Mouse (Mus musculus): ENCODE measurements around the gene Tigd2.
"Not testable (repeated sequence)": the region's sequence is repeated elsewhere in the genome, so short reads cannot be mapped to it uniquely, and the experiment has no call there.

Gene Tigd2

GRCm38 (mm10) chr6:59208685-59209298 lies at the start of gene Tigd2:
Gene Tigd2, plus strand, starts transcription at chr6:59208870.
- DNase-seq (ENCODE audit: low spot score): peak; percentile 82

DNA sequence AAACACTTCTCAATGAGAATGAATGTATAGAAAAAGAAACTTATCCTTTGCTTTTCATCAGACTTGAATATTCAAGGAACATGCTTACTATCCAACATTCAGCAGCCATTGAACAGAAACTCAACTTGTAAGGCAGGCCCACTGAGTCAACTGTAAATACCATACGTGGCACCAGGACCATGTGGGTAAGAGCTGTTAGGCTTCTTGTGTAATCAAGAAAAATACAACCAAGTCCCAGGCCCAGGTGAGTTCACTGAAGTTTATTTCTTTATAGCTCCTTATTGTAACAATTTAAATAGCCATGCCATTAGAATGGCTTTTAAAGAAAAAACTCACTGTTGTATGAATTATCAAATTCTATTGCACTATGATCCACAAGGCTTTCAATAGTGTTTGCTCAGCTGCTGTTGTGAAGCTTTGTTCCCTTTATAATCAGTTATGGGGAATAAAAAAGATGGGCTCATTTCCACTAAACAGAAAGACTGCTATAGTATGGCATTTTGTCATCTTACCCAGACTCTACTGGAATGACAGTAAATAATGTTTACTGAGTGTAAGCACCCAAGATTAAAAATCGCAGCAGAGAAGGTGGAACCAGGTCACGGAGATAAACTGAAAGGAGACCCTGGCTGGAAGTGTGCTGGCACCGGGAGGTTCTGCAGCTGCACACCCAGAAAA lies 46.7 kb upstream of the Tigd2 start:
- no peak for DNase-seq (ENCODE audit: low spot score)

DNA sequence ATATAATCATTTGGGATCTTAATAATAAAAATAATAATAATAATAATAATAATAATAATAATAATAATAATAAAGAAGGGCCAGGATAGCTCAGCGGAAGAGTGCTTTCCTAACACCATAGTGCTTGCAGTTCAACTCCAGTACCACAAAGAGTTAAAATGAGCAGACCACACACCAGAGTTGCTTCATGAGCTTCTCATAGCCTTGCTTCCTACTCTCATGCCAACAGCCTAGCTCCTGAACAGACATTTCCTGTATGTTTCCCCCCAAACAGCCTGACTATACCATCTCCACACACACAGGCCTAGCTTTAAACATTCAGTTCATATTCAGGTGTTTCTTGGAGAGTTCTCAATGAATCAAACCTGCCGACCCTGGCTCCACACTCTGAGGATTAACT lies 45.8 kb upstream of the Tigd2 start:
- no peak for DNase-seq (ENCODE audit: low spot score)

DNA sequence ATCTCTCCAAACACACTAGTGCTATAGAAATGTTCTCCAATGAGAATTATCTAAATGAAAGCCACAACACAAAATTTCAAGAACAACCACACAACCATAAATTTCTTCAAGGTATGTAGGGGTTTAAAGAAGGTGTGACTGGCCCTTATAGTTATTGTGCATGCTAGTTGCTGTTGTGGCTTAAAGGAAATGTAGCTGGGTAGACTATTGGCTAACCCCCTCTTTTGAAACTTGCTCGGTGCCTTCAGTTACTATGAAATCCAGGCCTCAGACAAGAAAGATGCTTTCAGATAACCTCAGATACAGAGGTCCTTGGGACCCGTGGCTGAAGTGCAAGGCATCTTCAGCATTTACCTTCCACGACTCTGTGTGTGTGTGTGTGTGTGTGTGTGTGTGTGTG lies 45.3 kb upstream of the Tigd2 start:
- no peak for DNase-seq (ENCODE audit: low spot score)

DNA sequence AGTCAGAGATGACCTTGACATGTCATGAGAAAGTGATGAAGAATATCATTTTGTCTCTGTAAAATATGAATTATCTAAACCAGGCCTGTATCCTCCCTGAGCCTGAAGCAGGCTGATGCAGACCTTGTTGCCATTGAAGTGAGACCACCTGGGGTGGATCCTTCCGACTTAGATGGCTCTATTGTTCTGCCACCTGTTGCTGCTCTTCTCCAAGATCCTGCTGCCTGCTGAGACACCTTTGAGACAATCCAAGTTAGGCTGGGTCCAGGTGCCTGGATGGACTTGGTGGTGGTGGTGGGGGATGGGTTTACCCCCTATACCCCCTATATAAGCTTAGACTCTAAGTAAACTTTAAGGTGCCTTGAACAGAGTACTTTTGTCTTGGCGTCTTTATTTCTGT lies 39.7 kb upstream of the Tigd2 start:
- no peak for DNase-seq (ENCODE audit: low spot score)

DNA sequence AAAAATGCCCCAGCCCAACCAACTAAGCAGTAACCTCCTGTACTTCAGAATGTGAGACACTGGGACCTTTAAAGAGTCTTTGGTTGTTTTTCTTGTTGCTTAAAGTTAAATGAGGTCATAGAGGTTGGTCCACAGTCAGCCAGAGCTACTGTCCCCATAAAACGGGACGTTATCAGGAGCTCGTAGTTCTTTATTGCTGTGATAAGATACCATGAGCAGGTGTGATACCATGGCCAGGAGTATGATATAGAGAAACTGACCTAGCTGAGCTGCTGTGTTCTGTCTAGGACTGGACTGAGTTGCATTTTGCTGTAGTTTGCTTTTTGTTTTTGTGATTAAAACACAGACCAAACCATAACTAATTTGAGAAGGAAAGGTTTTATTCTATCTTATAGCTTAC lies 37.4 kb upstream of the Tigd2 start:
- no peak for DNase-seq (ENCODE audit: low spot score)

DNA sequence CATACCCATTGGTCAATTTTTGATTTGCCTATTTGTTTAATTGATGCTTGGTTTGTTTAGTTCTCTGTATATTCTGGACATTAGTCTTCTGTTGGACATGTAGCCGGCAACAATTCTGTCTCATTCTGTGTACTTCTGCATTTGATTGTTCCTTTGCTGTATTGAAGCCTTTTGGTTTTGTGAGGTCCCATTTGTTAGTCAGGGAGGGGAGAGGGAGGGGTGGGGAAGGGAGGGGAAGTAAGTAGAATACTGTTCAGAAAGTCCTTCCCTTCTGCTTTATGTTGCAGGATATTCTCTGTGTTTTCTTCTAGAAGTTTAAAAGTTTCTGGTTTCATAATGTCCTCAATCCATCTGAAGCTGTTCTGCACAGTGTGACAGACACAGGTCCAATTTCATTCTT lies 34.7 kb upstream of the Tigd2 start:
- no peak for DNase-seq (ENCODE audit: low spot score)

DNA sequence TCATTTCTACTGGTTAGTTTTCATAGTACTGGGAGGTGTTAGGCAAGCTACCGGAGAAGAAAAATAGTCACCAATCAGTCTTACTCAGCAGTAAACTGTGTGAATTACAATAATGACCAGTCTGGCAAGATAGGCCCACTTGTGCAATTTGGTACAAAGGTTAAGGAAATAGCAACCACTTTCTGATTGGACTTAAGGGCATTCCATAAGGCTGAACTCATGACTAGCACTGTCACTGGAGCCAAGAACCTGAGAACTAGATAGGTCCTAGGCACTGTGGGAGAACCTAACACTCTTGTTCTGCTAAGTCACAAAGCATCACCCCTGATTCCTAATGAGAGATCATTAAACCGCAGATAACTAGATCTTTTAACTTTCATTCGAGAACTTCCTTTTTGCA lies 30.6 kb upstream of the Tigd2 start:
- no peak for DNase-seq (ENCODE audit: low spot score)

DNA sequence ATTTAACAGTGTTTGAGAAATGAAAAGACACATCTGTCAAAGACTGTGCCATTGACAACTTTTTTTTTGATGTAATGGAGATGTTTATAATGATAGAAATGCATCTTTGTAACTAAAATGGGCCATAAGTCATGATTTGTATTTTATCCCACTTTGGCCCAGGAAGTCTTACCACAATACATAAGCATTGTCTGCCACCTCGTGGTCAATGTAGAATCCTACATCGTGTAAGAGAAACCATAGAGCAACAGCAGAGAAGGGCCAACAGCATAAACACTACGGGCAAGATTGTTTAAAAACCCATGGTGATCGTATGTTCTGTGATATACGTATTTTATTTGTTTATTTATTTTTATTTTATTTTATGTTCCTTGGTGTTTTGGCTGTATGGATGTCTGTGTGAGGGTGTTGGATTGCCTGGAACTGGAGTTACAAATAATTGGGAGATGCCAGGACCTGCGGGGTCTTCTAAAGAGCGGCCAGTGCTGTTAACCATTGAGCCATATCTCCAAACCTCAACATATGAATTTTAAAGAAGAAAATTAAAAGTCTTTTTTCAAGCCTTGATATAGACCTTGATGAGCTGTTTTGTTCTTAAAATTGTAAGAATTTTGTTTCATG lies 28.2 kb upstream of the Tigd2 start:
- DNase-seq (ENCODE audit: low spot score): peak; percentile 51

- no peak for DNase-seq (ENCODE audit: low spot score)
These were observed 23.5 kb upstream of the Tigd2 start for GRCm38 (mm10) chr6:59185010-59185699.

DNA sequence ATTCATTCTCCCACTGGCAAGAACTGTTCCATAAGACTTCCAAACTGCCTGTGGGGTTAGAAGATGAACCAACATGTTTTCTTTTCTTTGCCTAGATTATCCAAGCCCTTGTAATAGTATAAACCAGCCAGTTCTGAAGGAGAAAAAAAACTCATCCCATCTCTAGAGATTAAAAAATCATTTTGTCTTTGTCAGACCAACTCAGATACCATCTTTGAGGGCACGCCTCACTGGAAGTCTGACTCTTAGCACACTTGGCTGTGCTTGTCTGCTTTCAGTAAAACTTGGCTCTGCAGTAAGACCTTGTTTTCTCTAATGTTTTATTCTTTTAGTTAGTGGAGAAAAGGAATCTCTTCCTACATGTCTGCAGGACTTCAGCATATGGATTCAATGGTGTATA lies 18.7 kb upstream of the Tigd2 start:
- no peak for DNase-seq (ENCODE audit: low spot score)

DNA sequence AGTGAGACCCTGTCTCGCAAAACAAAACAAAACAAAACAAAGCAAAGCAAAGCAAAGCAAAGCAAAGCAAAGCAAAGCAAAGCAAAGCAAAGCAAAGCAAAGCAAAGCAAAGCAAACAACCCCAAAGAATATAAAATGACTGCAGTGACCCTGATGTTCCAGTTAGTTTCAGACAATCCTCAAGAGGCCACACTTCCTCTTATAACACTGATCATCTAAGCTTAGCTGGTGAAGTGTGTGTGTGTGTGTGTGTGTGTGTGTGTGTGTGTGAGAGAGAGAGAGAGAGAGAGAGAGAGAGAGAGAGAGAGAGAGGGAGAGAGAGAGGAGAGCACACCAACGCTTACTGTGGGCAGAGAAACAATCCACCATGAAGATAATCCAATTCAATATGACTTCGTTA lies 14.2 kb upstream of the Tigd2 start:
- DNase-seq (ENCODE audit: low spot score): not testable (repeated sequence)

- no peak for DNase-seq (ENCODE audit: low spot score)
These were observed 12.6 kb upstream of the Tigd2 start for GRCm38 (mm10) chr6:59195849-59196635.

DNA sequence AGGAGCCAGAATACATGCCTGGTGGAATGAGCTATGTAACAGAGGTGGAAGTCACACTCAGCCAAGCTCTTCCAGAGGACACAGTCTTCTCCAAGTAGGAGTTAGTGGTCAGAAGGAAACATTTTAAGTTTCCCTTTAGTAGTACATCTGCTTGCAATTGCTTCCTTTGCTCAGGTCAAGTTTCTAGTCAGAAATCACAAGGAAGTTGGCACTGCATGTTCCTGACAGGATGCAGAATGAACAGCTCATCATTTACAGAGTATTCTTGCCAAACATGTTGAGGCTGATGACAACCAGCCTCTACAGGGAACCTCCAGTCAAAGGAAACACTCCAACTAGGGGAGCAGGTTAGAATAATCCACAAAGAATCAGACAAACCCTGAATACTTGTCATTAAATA lies 11.9 kb upstream of the Tigd2 start:
- no peak for DNase-seq (ENCODE audit: low spot score)

DNA sequence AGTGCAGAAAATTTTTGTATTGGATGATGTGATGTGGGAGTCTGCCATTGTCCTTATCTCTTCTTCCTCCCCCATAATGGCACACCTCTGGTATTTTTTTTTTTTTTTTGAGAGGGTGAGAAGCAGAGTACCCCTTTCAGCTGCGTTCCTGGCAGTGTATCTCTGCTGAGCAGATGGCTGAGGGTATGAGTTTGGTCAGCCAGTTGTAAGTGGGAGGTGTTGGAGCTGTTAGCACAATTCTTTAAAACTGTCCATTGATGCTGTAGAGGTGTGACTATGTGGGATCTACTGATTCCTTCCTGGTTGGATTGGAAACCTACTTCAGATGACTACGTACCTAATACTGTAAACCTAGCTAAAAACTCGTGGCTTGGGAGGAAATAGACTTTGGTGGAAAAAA lies 10.3 kb upstream of the Tigd2 start:
- DNase-seq (ENCODE audit: low spot score): no peak

GRCm38 (mm10) chr6:59199021-59199420 lies 9.6 kb upstream of the Tigd2 start:
- DNase-seq (ENCODE audit: low spot score): no peak

DNA sequence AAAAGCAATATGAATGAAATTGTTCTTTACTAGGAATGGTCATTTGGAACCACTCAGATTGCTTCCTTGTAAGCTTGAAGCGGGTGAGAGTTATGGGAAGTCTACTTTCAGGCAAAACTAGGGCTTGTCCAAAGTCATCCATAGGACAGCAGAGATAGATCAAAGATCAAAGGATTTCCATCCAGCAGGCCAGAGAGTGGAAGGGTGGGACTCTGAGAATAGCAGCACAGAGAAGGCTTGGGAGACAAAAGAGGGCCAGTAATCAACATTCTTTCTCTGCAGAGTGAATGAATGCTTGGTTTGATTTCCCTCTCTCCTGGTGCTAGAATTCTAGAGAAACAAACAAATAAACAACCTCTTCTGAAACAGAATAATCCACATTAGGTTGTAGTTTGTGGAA lies 1.1 kb upstream of the Tigd2 start:
- no peak for DNase-seq (ENCODE audit: low spot score)

DNA sequence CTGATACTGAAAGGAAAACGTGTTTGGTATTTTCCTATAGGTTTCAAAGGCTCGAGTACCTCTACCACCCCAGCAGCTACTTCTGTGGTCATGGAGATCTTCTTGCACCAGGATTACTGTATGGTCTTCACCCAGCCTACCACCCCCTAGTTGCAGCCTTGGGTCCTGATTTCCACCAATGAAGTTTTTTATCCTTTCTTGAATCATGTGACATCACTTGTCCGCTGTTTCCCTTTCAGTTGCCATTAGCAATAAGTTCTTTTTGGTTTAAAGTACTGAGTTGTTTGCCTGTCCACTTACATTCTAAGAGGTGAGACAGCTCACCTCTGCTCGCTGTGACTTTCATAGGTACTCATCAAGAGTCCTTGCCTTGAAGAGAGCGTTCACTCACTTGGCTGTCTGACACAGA lies 633 bp downstream of the Tigd2 start:
- no peak for DNase-seq (ENCODE audit: low spot score)

- DNase-seq (ENCODE audit: low spot score): no peak
These were observed 24.5 kb downstream of the Tigd2 start for GRCm38 (mm10) chr6:59233191-59233590.

DNA sequence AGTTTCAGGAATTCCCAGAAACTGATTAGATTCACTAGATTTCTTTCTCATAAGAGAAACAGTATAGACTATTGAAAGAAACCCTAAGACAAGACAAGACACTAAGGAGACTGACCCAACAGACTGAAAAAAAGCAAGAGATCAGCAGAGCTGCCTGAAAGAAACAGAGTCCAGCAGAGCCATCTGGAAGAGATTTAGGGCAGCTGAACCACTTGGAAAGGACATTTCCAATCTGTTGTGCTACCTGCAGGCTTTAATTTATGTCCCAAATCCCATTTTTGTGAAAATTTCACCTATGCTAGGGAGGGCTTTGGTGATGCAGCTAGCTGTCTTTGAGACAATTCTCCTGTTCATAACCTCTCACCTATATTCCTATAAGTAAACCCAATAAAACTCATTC lies 25.0 kb downstream of the Tigd2 start:
- no peak for DNase-seq (ENCODE audit: low spot score)

GRCm38 (mm10) chr6:59249675-59250074 lies 41.0 kb downstream of the Tigd2 start:
- DNase-seq (ENCODE audit: low spot score): peak; percentile 26

GRCm38 (mm10) chr6:59250536-59250935 lies 41.9 kb downstream of the Tigd2 start:
- no peak for DNase-seq (ENCODE audit: low spot score)

All from left cerebral cortex, adult 11 months (tissue).